Mouse (Mus musculus): Measurements from ENCODE around the gene Bdnf.

GRCm38 (mm10) chr2:109681071-109681470 lies 6.6 kb downstream of the Bdnf start:
- no peak for TF ChIP-seq POLR2A (IDR thresholded peaks at IDR 0.05; ENCODE audit: insufficient read depth, low read length)
- no peak for TF ChIP-seq CTCF (IDR thresholded peaks at IDR 0.05; ENCODE audit: low read depth, low read length)
- TF ChIP-seq EP300 (IDR thresholded peaks at IDR 0.05; ENCODE audit: insufficient read depth, low read depth, low read length), result no peak
